Mouse (Mus musculus) heart, adult 2 months (tissue): ENCODE data around the gene Wfdc18. TPM values are rescaled to one million over a fixed set of nuclear protein-coding genes. Genes with fewer than 3 reads are reported as not detected.
A peak's percentile ranks its signal among the peaks of the same experiment; 100 is the strongest.

Experiments
- DNase-seq, 2 experiments: peaks; one replicate each; pipeline ENCODE4 v3.0.0; 2021
- H3K27ac ChIP-seq: fragments of 200-600 bp; 2 replicates; pipeline ENCODE4 v1.8.1; 2022
- H3K27me3 ChIP-seq: fragments of 200-500 bp; 2 replicates; pipeline ENCODE4 v1.6.1; 2012; ENCODE audit warnings: mild to moderate bottlenecking, low read length, inconsistent platforms, mixed read lengths; ENCODE audit not compliant: control insufficient read depth, insufficient read depth
- H3K36me3 ChIP-seq: fragments of 200-500 bp; 2 replicates; pipeline ENCODE4 v1.6.1; 2012; ENCODE audit warnings: low read length, inconsistent platforms; ENCODE audit not compliant: control insufficient read depth, insufficient read depth
- H3K4me1 ChIP-seq: fragments of 200-500 bp; 2 replicates; pipeline ENCODE4 v1.6.1; 2011; ENCODE audit warnings: low read length; ENCODE audit not compliant: control insufficient read depth, insufficient read depth
- H3K4me3 ChIP-seq: fragments of 200-600 bp; 2 replicates; pipeline ENCODE4 v1.8.1; 2022
- H3K79me2 ChIP-seq: fragments of 200-500 bp; replicated peaks from 2 replicates; pipeline ENCODE4 v1.6.1; 2012; ENCODE audit warnings: mild to moderate bottlenecking, inconsistent platforms, low read length, moderate library complexity, mixed read lengths; ENCODE audit not compliant: control insufficient read depth, insufficient read depth
- H3K9ac ChIP-seq: fragments of 200-500 bp; 2 replicates; pipeline ENCODE4 v1.6.1; 2012; ENCODE audit warnings: low read depth, mild to moderate bottlenecking, control low read depth, inconsistent platforms, low read length, mixed read lengths
- CTCF ChIP-seq: fragments of 200-600 bp; IDR thresholded peaks from 2 replicates; pipeline ENCODE4 v1.8.1; 2022; ENCODE audit warnings: antibody characterized with exemption, mild to moderate bottlenecking, moderate library complexity
- EP300 ChIP-seq: fragments of 200-500 bp; IDR thresholded peaks from 2 replicates; pipeline ENCODE4 v1.6.1; 2011; ENCODE audit warnings: low read depth, low read length, control low read depth; ENCODE audit not compliant: insufficient read depth
- POLR2A ChIP-seq: fragments of 200-500 bp; IDR thresholded peaks from 2 replicates; pipeline ENCODE4 v1.6.1; 2011; ENCODE audit warnings: mild to moderate bottlenecking, low read depth, low read length, control low read depth; ENCODE audit not compliant: insufficient read depth
- WGBS: fragments of 180-500 bp; shearing (Covaris S2); methylation state at CpG from one replicate; pipeline ENCODE4 v1.1.7; 2018; 5-methylcytosine and 5-hydroxymethylcytosine counted together
- intact Hi-C: fragments of 180-260 bp; cut with DNase I; formaldehyde crosslinking; loops from one replicate; pipeline ENCODE4 v1.15.1; 2025
- polyA plus RNA-seq: library from polyadenylated mRNA; depleted of rRNA; stranded (reverse); fragments of >200 nt; gene quantifications from 2 replicates; pipeline ENCODE4 v1.2.3, GENCODE M21; 2012
- total RNA-seq, 2 experiments: library from RNA; stranded (reverse); gene quantifications; 2 replicates each; pipeline ENCODE4 v1.2.3; 2021

Wfdc18 gene
- total and polyA plus RNA-seq, 3 experiments = not detected

DNA sequence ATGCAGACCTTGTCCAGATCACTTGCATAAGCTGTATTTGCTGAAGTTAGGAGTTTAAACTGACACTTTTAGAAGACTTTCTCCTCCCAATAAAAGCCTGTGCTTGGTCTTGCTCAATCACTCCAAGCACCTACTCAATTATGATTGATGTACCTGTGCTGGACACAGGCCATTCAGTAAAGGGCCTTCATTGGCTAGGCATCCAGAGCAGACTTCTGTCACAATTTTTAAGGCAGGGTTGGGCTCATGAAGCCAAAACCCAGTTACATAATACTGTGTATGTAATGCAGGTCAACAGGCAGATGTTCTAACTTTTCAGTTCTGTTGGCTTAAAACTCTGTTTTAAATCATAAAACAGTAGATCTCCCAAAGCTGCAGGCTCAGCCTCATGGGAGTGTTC lies 12.0 kb downstream of the Wfdc18 start:
- no peak for DNase-seq
- Histone ChIP-seq H3K27me3 (no peaks in the 10 kb centered on the region), H3K4me1 (no peaks in the 10 kb centered on the region), H3K79me2 (no peaks in the 10 kb centered on the region), H3K36me3 (no peaks in the 10 kb centered on the region), H3K4me3 (no peak overlapping the region), H3K9ac (no peak overlapping the region), H3K27ac (no peak overlapping the region)
- no peak for TF ChIP-seq EP300
- TF ChIP-seq CTCF = no peak
- TF ChIP-seq POLR2A = no peak
- intact Hi-C loops = no loop called here

- no peaks in the 10 kb centered on the region for H3K79me2 ChIP-seq
- intact Hi-C loops = no loop called here
- no peak overlapping the region for H3K27ac ChIP-seq
- no peak overlapping the region for H3K9ac ChIP-seq
- H3K4me3 ChIP-seq = no peak overlapping the region
- H3K4me1 ChIP-seq = no peaks in the 10 kb centered on the region
- no peaks in the 10 kb centered on the region for H3K27me3 ChIP-seq
- 54% methylated on average over 3 of the region's 3 CpGs for WGBS
- no peak for DNase-seq
- H3K36me3 ChIP-seq = no peaks in the 10 kb centered on the region
- TF ChIP-seq CTCF (peak; percentile 48), EP300 (no peak)
Observed at GRCm38 (mm10) chr11:83728757-83729432, 20.1 kb downstream of the Wfdc18 start.

- Histone ChIP-seq H3K27ac (no peak overlapping the region), H3K9ac (no peak overlapping the region), H3K4me1 (no peaks in the 10 kb centered on the region), H3K36me3 (no peaks in the 10 kb centered on the region), H3K79me2 (no peaks in the 10 kb centered on the region), H3K27me3 (0 out of 2 replicates have a peak, but pooled peaks cover 2% of the 10 kb centered on the region), H3K4me3 (no peak overlapping the region)
- no peak for DNase-seq
- TF ChIP-seq CTCF (no peak), EP300 (no peak), POLR2A (no peak)
- intact Hi-C loops = loop anchor here (10.0 kb wide), 1 partner anchor 96 kb away; no protein-coding TSS in a partner anchor
- 77% methylated on average over 1 of the region's 1 CpGs for WGBS
Observed at GRCm38 (mm10) chr11:83731116-83731515, 22.3 kb downstream of the Wfdc18 start.

GRCm38 (mm10) chr11:83733071-83733640 lies 24.3 kb downstream of the Wfdc18 start:
- intact Hi-C loops = loop anchor here (10.0 kb wide), 1 partner anchor 98 kb away; no protein-coding TSS in a partner anchor

GRCm38 (mm10) chr11:83734215-83734614 lies 25.4 kb downstream of the Wfdc18 start:
- Histone ChIP-seq H3K36me3 (no peaks in the 10 kb centered on the region), H3K79me2 (no peaks in the 10 kb centered on the region), H3K4me3 (no peak overlapping the region), H3K27ac (no peak overlapping the region), H3K27me3 (0 out of 2 replicates have a peak, but pooled peaks cover 2% of the 10 kb centered on the region), H3K9ac (no peak overlapping the region), H3K4me1 (no peaks in the 10 kb centered on the region; the same call in 1 of the 2 replicates)
- DNase-seq = no peak
- intact Hi-C loops = loop anchor here (10.0 kb wide), 1 partner anchor 99 kb away; no protein-coding TSS in a partner anchor
- TF ChIP-seq EP300 = no peak
- TF ChIP-seq POLR2A = no peak
- no peak for TF ChIP-seq CTCF
- 79% methylated on average over 1 of the region's 1 CpGs for WGBS

More at GRCm38 (mm10) chr11:83733071-83733640, 24.3 kb downstream of the Wfdc18 start:
- H3K9ac ChIP-seq = no peak overlapping the region
- H3K27me3 ChIP-seq = 0 out of 2 replicates have a peak, but pooled peaks cover 2% of the 10 kb centered on the region
- no peaks in the 10 kb centered on the region for H3K36me3 ChIP-seq
- DNase-seq = no peak
- no peaks in the 10 kb centered on the region for H3K79me2 ChIP-seq
- 77% methylated on average over 5 of the region's 5 CpGs for WGBS
- no peak overlapping the region for H3K4me3 ChIP-seq
- H3K4me1 ChIP-seq = no peaks in the 10 kb centered on the region
- TF ChIP-seq CTCF = no peak
- TF ChIP-seq EP300 = no peak
- no peak for TF ChIP-seq POLR2A
- no peak overlapping the region for H3K27ac ChIP-seq

DNA sequence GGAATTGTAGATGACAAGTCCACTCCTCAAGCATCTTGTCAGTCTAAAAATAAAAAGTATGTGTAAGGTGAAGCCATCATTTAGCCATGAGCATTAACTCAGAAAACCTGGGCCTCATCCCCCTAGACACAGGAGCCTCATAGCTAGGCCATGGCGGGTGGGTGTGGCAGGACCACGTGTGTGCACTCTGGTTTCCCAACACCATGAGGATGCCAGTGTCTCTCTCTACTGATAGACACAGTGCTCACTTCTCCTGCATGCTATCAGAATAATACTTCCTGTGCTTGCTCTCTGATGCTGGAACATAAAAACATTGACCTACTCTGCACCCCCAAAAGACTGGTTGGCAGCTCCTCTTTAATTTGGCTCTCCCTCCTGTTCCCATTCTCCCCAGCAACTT lies 27.1 kb downstream of the Wfdc18 start:
- Histone ChIP-seq H3K9ac (no peak overlapping the region), H3K27ac (no peak overlapping the region), H3K4me1 (no peaks in the 10 kb centered on the region; the same call in 1 of the 2 replicates), H3K27me3 (0 out of 2 replicates have a peak, but pooled peaks cover 2% of the 10 kb centered on the region), H3K36me3 (no peaks in the 10 kb centered on the region), H3K4me3 (no peak overlapping the region), H3K79me2 (no peaks in the 10 kb centered on the region)
- intact Hi-C loops = loop anchor here (5.0 to 10.0 kb wide), 2 partner anchors 101 to 294 kb away; no protein-coding TSS in a partner anchor
- TF ChIP-seq EP300 = no peak
- no peak for DNase-seq
- 59% methylated on average over 2 of the region's 2 CpGs for WGBS
